Mouse (Mus musculus) A20 (cell line): ENCODE measurements around the gene Taf13.
"Not testable (repeated sequence)": the region's sequence is repeated elsewhere in the genome, so short reads cannot be mapped to it uniquely, and the experiment has no call there.

Experiments used
- DNase-seq: peaks from one replicate; pipeline ENCODE4 v3.0.0-alpha.2; 2011; ENCODE audit warnings: low read depth, low spot score

The Taf13 gene

DNA sequence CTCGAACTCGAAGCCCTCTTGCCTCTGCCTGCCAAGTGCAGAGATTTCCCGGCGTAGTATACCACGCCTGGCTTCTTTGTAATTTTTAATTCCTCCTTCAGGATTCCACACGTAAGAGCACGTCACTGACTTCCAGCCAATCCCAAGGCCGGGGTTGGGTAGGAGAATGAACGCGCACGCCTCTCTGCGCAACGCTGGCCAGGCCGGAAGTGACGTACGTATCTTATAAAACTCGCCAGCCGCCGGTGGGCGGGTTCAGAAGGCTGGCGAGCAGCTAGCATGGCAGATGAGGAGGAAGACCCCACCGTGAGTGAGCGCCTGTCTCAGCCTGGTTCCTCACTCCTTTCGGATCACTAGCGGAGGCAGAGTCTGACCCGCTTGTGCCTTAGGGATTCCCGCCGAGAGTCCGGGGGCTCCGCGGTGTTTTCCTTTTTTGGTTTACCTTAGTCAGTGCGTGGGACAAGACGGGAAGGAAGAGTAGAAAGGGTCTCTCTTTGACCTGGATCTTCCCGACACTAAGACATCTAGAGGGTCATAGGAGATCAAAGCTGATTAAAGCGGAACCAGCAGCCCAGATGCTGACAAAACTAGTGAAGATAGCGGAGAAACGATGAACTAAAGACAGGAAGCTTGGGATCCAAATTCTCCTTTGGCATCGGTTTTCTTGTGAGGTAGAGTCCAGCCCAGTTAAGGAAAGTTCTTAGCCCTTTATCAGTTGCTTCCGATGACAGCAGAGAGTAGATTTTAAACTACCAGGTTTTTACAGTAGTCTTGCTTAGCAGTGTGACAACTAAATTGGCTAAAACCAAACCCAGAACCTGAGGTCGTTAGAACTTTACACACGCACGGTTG is at the start of gene Taf13:
Taf13 (plus strand) TSS at position 256 of the 852 bp plus-strand sequence.
- peak; percentile 98 for DNase-seq

DNA sequence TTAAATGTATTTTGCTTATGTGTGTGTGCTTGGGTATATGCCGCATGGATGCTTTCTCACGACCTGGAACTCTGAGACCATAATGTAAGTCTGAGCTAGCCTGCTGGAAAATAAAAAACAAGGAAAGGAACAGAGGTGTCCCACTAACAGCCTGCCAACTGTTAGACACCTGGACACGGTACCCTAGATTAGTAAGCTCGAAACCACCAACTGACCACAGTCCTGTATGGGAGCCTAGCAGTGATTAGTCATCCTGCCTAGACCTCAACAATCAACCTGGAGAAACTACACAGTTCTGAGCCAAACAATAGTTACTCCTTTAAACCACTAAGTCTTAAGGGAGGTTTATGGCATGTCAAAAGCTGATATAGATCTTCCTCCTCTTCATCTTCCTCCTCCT is 48.1 kb upstream of the Taf13 start:
- no peak for DNase-seq

DNA sequence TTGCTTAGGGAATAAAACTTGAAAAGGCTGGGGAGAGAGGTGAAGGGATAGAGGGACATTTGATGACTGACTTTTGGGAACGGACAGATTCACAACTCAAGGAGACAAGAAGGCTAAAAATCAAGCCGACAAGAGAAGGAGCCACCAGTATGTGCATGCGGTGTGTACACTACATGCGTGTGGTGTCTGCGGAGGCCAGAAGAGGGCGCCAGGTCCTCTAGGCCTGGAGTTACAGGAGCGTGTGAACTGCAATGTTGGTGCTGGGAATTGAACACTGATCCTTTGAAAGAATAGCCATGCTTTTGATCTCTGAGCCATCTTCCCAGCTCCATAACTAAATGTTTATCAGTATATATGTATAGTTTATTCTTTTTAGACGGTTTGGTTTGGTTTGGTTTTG is 43.0 kb upstream of the Taf13 start:
- no peak for DNase-seq

DNA sequence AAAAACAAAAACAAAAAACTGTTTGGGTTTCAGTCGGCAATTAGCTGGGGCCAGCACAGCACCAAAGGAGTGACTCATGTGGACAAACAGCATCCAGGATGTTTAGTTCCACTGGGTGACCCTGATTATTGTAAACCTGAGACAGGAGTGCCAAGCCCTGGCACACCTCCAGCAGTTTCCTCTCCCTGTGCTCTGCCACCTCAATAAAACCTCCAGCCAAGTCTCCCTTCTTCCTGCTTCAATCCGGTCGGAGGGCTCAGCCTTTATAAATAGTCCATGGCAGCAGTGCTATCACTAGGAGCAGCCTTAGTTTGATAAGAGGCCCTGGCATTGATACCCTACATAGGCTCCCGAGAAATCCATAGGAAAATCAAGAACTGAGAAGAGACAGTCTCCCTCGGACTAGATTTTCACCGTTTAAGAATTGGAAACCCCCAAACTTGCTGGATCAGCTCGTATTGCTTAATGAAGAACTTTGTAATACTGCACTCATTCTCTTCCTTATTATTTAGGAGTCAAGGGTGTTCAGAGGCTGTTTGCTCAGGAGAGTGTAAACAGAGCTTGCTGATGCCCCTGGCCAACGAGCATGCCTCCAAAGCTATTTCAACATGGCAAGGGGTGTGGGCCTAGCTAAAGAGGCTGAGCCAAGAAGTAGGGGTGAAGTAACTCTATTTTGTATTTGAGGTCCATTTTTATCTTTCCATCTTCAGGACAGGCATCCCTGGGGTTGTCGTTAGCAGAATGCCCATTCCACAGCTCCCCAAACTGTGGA is 38.2 kb upstream of the Taf13 start:
- DNase-seq = no peak

DNA sequence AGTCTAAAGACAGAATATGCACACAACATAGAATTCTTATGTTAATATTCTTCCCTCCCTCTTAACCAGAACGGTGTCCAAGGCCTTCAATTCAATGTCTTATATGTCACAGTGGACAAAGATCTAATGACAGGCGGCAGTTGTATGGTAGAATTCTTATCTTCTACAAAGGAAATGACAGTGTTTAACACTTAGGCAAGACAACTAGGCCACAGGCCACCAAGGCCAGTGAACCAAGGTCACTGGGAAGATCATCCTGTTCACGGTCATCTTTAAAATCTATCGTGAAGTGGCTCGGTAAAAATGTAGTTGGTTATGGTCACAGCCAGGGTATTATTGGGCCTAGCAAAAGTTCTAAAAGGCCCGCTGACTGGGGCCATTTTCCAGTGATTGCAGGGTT is 37.5 kb upstream of the Taf13 start, which contains the start of gene 1700013F07Rik:
1700013F07Rik (plus strand) TSS at position 200 of the 400 bp plus-strand sequence.
- no peak for DNase-seq

DNA sequence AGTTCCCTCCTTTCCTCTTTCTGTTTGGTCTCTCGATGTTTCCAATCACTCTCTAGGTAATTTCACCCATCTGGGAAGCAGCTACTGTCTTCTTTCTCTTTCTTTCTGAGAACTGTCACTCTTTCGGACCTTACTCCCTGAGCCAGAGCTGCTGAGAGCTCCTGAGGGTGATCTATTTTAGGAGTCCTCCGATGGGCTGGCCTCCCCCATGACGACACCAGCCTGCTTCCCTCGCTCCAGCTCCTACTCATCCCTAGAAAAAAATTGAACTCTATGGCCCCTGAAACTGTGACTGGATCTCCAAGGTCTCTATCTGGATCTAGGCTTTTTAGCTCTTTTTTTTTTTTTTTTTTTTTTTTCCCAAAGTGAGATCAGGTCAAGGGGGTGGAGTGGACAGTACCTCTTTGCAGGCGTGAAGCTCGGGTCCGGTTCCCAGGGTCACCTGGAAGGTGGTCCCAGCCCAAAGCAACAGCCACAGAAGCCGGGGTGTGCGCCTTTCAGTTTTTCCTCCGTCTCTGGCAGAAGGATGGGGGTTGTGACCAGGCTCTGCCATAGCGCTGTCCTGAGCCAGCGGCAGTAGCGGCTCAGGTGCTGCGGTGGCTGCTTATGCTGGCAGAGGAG is 35.5 kb upstream of the Taf13 start:
- DNase-seq = no peak

DNA sequence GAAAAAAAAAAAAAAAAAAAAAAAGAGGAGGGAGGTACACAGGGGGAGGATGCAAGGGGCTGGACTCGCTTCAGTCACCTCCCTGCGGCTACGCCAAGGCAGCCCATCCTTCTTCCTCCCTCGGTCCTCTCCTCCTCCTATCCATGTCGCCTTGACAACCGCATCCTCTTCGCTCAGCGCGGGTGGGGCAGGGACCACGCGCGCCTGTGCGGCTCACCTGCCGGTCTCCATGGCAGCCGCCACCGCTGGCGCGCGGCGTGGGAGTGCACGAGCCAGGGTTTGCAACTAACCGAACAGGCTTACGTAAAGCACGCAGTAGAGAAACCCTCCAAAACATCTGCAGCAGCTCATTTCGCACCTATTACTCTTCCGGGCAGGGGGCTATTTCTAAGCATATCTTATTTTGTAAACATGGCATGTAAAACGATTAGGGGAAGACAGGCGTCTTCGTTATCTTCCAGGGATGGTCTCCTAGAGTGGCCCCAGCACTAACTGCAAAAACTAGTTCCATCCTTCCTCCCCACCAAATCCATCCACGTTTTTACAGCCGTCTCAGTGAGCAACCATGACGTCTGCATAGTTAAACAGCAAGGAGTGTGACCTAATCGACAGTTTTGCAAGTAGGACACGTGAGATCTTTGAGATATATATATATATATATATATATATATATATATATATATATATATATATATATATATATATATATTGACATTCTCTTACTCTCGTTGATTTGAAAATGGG is 34.8 kb upstream of the Taf13 start, which contains the start of gene 5330417C22Rik:
5330417C22Rik (minus strand) TSS at position 20 of the 744 bp plus-strand sequence.
- DNase-seq = peak; percentile 6

DNA sequence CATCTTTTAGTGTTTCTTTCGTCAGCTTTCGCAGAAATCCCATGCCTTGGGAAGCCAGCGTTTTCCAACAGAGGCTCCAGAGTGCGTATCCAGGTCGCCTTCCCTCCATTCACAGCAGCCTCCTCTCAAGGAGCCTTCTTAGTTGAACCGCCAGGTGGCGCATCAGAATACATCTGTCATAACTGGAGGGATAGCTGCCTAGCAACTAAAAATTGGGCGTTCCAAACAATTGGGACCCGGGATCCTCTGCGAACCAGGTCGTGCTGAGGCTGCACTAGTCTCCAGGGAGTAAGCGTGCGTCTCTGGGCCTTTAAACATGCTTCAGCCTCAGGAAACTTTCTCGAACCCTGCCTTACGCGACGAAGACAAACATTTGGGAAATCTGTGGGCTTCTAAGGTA is 34.2 kb upstream of the Taf13 start:
- DNase-seq = peak; percentile 79

DNA sequence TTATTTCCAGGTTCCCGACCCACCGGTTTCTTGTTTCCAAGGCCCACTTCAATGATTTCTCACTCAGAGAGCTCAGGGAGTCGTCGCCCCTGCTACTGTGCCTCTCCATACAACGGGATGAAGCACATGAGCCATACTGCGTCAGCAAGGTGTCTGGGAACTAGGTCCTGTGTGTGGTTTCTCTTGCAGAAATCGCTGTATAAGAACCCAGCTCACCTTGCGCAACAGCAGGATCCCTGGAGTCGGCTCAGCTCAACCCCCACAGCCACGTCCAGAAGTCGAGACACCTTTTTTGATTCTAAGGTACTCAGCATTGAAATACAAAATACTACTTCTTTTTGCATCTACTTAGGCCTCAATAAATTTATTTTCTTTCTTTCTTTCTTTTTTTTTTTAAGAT is 29.2 kb upstream of the Taf13 start:
- no peak for DNase-seq

DNA sequence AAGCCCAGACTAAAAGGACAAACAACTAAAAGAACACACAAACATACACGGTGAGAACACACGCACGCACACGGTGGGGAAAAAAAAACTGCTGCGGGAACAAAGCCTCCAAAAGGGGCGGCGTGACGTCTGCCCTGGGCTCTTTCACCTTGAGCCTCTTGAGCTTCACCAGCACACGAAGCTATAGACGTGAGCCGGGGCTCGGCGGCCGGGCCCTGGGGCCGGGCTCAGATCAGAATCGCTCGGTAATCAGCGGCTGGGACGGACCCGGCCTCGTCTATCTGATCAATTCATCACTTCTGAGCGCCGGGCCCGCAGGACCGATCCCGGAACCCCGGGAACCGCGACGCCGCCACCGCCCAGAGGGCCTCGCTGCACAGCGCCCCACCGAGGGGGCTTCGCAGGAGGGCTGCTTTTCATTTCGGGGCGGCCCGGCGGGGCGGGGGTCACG is 17.4 kb upstream of the Taf13 start:
- DNase-seq = no peak

DNA sequence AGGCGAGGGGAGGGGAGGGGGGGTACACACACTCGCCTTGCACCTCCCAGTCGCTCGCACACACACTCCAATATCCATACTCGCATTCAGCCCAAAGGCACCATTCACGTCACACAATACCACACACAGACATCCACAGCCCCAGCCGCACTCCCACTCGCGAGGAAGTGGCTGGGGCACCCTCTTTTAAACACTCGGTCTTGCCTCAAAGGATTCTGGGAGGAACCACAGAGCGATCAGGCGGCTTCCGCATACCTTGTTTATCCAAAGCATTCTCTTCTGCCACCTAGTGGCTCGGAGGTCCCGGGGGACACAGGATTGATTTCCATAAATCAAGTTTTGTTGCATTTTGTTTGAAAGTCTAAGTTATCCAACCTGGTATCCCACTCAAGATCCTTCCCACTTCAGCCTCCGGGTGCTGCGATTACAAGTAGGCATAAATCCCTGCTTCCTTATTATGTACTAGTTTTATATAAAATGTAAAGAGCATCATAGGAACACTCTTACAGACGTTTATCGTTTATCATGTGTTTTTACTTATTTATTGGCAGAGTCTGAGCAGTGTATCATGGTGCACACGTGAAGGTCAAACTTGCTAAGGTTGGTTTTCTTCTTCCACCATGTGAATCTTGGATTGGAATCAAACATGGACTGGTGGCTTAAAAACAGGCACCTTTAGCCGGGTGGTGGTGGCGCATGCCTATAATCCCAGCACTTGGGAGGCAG is 16.7 kb upstream of the Taf13 start:
- DNase-seq = peak; percentile 95

DNA sequence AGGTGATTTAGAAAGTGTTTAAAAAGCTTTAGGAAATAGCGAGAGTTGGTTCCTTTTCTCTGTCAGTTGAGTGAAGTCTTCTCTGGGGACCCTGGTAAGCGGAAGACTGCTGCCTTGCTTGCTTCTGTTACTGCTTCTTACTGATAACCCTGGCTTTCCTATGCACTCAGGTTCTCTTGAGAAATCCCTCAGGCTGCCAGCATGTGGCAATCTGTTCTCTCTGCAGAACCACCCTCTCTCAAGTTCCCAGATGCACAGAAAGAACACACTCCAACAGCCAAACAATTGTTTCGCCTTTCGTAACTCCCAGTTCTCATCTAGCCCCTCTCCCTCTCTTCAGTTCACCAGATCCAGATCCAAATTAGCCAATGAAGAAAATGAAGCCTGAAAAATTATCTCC is 13.6 kb upstream of the Taf13 start:
- DNase-seq = no peak

DNA sequence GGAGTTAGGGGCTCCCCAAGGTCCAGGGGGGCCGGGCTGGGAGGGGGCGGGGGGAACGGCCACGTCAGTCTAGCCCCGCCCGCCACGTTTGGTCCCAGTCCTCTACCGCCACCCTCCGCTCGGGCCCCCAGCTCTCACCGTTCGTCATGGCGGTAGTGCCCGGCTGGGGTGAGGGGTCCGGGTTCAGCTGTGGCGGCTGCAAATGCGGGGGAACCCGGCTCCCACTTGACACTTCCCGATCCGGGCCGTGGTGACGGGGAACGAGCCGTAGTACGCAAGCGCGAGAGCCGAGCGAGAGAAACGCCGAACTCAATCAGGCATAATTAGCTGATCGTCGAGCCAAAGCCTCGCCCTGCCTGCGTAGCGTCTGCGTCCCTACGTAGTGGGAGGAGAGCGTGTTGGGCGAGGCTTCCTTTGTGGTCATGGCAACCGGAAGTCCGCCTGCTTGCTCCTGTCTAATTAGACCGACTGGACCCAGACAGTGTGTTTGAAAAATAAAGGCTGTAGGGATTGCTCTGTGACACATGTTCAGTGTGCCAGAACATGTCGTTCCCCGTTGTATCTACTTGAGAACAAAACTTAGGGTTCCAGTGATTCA is 9.3 kb upstream of the Taf13 start, which contains the start of gene Tmem167b:
Tmem167b (minus strand) TSS at position 334 of the 598 bp plus-strand sequence.
- DNase-seq = peak; percentile 99

DNA sequence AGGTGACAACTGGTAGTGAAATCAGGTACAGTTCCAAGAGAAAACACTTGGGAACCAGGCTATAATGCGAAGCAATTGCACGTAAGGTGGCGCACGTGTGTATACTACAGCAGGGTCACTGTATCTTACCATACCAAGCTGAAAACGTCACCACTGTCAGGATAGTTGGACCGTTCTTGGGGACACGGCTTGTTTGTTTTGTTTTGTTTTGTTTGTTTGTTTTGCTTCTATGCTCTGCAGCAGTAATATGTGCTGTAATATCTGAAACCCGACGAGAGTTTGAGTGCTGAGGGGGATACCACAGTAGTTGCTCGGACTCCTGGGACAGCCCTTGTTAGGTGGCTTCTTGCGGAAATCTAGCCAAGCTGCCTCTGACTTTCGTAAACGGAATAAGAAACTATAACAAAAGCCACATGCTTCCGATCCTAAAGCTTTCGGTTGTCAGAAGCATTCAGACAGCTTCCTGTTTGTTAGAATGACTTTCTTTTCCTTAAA is 8.7 kb upstream of the Taf13 start:
- DNase-seq = no peak

DNA sequence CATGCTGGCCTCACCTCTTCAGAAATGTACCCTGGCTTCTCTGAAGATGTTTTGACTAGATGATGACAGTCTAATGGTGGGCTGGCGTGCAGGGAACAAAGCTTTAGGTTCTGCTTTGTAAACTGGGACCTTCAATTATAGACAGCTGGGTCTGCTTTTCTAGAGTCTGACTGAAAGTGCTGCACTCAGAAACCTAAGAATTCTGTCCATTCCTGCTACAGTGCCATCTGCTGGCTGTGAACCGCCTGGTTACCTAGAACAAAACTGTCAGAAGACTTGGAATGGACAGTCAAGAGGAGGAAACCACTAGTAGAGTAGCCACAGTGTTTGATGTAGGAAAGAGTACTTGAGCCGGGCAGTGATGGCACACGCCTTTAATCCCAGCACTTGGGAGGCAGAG is 8.2 kb upstream of the Taf13 start:
- DNase-seq = peak; percentile 87

DNA sequence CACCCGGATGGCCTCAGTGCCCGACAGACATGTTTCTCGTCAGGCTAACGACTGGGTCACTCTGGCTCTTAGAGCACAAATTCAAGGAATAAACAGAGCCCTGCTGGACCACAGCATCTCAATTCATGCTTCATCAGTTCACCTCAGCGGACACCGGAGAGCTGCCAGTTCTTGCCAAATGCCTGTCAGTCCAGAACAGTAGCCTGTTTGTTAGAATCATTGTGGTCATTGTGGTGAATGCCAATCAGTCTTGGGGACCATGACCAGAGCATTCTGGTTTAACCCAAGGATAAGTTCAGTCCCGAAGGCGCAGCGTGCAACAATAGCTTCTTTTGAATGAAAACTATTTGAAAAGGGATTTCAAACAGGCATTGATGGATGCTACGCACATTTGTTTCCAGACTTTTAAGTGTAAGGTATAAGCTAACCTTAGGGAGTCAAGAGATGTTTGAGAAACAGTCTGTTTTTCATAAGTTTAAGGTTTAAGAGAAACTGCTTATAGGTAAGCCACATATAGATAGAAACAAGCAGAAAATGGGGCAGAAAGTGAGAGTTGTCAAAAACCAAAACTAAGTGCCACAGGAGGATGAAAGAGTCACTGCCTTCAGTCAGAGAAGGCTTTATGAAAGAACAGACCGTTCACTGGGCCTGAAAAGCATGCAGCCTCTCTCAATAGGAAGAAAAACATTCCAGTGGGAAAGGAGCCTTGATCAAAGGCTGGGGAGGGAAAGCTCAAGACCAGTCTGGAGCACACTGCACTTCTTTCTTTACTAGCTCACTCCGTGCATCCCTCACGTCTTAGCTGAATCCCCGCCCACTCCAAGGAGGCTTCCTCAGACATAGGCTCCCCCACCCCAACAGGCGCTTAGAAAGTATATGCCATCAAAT is 3.3 kb upstream of the Taf13 start:
- DNase-seq = no peak

DNA sequence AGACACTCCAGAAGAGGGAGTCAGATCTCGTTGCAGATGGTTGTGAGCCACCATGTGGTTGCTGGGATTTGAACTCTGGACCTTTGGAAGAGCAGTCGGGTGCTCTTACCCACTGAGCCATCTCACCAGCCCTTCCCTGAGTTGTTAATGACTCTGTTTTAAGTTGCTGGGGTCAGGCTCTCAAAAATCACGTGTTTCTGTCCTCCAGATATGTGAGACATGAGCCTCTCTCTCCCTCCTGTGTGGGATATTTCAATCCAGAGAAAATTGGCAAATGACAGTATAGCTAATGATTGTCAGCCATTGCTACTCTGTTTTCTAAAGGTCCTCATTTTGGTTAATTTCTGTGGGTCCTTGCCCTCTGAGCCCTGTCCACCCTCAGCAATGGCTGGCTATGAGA is 1.9 kb upstream of the Taf13 start:
- not testable (repeated sequence) for DNase-seq

DNA sequence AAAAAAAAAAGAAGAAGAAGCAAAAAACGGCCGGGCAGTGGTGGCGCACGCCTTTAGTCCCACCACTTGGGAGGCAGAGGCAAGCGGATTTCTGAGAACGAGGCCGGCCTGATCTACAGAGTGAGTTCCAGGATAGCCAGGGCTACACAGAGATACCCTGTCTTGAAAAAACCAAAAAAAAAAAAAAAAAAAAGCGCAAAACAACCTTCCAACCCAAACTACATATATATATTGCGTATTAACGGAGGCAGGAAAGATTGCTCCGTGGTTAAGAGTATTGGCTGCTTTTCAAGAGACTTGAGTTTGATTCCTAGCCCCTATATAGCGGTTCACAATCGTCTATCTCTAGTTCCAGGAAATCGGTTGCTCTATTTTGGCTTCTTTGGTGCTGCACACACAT is 685 bp upstream of the Taf13 start:
- DNase-seq = no peak
